Mouse (Mus musculus) G1E (cell line): ENCODE measurements around the gene Ufd1.

Experiments
- CTCF ChIP-seq: IDR thresholded peaks from 2 replicates; pipeline ENCODE4 v1.5.1; 2012; ENCODE audit warnings: low read depth, low read length, inconsistent platforms, mixed read lengths
- GATA1 ChIP-seq: IDR thresholded peaks from 2 replicates; pipeline ENCODE4 v1.6.1; 2012; ENCODE audit warnings: borderline replicate concordance, low read length, inconsistent platforms, mixed read lengths
- POLR2AphosphoS5 ChIP-seq: IDR thresholded peaks from 2 replicates; pipeline ENCODE4 v1.6.1; 2012; ENCODE audit warnings: low read depth, low read length, inconsistent platforms; ENCODE audit not compliant: insufficient replicate concordance
- TAL1 ChIP-seq: conservative IDR thresholded peaks from 2 replicates; pipeline ENCODE4 v1.6.1; 2012; ENCODE audit warnings: low read depth, low read length, inconsistent platforms, mixed read lengths

DNA sequence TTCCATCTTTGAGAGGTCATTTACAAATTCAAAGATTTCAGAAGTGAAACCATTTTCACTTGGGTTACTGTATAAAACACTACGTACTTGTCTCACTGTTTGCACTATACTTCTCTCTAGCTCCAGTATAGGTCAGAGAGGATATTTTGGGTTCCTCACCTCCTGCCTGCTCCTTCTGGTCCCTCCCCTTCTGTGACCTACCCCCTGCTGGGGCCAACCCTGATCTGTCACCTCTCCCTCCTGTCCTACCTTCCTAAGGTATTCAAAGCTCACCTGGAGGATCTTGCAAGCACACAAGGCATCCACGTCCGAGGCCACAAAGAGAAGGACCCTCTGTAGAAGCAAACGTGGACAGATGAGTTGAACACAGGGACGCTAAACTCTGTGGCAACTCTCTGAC lies 547 bp upstream of the Ufd1 start:
- TF ChIP-seq GATA1 (no peak), CTCF (no peak), TAL1 (no peak), POLR2AphosphoS5 (no peak)
